ENCODE assay signal across 21 mouse cellular contexts in genomic region chr4:62389592-62390512, GRCm38 (mm10). TPM values are rescaled to one million over a fixed set of nuclear protein-coding genes. Genes with fewer than 3 reads are reported as not detected.
DNase-seq lines count a peak whose midpoint lies in the region; ATAC-seq lines count a peak whose summit lies in the region.
"Had no signal": no experiment of that assay in that cellular context is flagged by ENCODE, and none has a peak within 500 bp of the region (broad histone marks: within the 10 kb centered on the region; RNA-seq: fewer than 3 reads in every experiment).

No protein-coding gene starts in this region.

- H3K4me3 ChIP-seq in liver, embryonic 15.5 days (replicated peaks) = no peak overlapping the region
- no peak overlapping the region for H3K4me3 ChIP-seq in midbrain, embryonic 16.5 days (ENCODE audit: low read depth, low read length)
- no peak overlapping the region for H3K4me3 ChIP-seq in heart, embryonic 11.5 days (ENCODE audit: low read depth, low read length)
- H3K4me3 ChIP-seq: forebrain, embryonic 13.5 days; heart, adult 2 months had no signal

- no peaks in the 10 kb centered on the region for H3K9me3 ChIP-seq in liver, embryonic 15.5 days (replicated peaks)
- H3K9me3 ChIP-seq in midbrain, embryonic 16.5 days (replicated peaks; ENCODE audit: control insufficient read depth, low read length, poor library complexity, severe bottlenecking) = no peaks in the 10 kb centered on the region
- H3K9me3 ChIP-seq in heart, embryonic 11.5 days (replicated peaks; ENCODE audit: control insufficient read depth, low read length) = no peaks in the 10 kb centered on the region
- H3K9me3 ChIP-seq: forebrain, embryonic 13.5 days; G1E had no signal

- peaks cover 19% of the 10 kb centered on the region for H3K4me1 ChIP-seq in liver, embryonic 15.5 days (replicated peaks)
- no peaks in the 10 kb centered on the region for H3K4me1 ChIP-seq in midbrain, embryonic 16.5 days (ENCODE audit: control insufficient read depth, insufficient read depth, low read length)
- no peaks in the 10 kb centered on the region for H3K4me1 ChIP-seq in heart, embryonic 11.5 days (ENCODE audit: control insufficient read depth, insufficient read depth, low read length)
- H3K4me1 ChIP-seq: forebrain, embryonic 13.5 days had no signal

- H3K9ac ChIP-seq in liver, embryonic 15.5 days = no peak overlapping the region
- H3K9ac ChIP-seq in midbrain, embryonic 16.5 days (ENCODE audit: low read depth, low read length) = no peak overlapping the region
- no peak overlapping the region for H3K9ac ChIP-seq in heart, embryonic 11.5 days (ENCODE audit: low read depth, low read length)
- H3K9ac ChIP-seq: forebrain, embryonic 13.5 days had no signal

- H3K27ac ChIP-seq in liver, embryonic 15.5 days (replicated peaks) = no peak overlapping the region
- no peak overlapping the region for H3K27ac ChIP-seq in midbrain, embryonic 16.5 days (ENCODE audit: low read length)
- H3K27ac ChIP-seq in heart, embryonic 11.5 days (ENCODE audit: low read depth, low read length) = no peak overlapping the region
- H3K27ac ChIP-seq: forebrain, embryonic 13.5 days; heart, adult 2 months had no signal

- 53% methylated on average over 5 of the region's 5 CpGs for WGBS in liver, embryonic 15.5 days (ENCODE audit: insufficient replicate concordance)
- WGBS in midbrain, embryonic 16.5 days = 97% methylated on average over 5 of the region's 5 CpGs
- 79% methylated on average over 5 of the region's 5 CpGs for WGBS in heart, embryonic 11.5 days (ENCODE audit: insufficient replicate concordance)

- no peak overlapping the region for H3K4me2 ChIP-seq in liver, embryonic 15.5 days
- H3K4me2 ChIP-seq in midbrain, embryonic 16.5 days (ENCODE audit: low read length) = no peak overlapping the region
- no peak overlapping the region for H3K4me2 ChIP-seq in heart, embryonic 11.5 days
- H3K4me2 ChIP-seq: forebrain, embryonic 13.5 days had no signal

- H3K27me3 ChIP-seq in liver, embryonic 15.5 days = no peaks in the 10 kb centered on the region
- no peaks in the 10 kb centered on the region for H3K27me3 ChIP-seq in midbrain, embryonic 16.5 days (ENCODE audit: control insufficient read depth, insufficient read depth, low read depth, low read length)
- no peaks in the 10 kb centered on the region for H3K27me3 ChIP-seq in heart, embryonic 11.5 days (ENCODE audit: control insufficient read depth, insufficient read depth, low read length)
- H3K27me3 ChIP-seq: forebrain, embryonic 13.5 days had no signal

- peak; percentile 33 for DNase-seq in kidney, adult 11 months
- no peak for DNase-seq in kidney, postnatal 10 days
- peak; percentile 32 for DNase-seq in lung, postnatal 25 days (ENCODE audit: low spot score)
- DNase-seq in lung, postnatal 4 days = no peak
- DNase-seq in layer of hippocampus, postnatal 25 days (ENCODE audit: extremely low spot score in 1 of 2, low spot score in 1 of 2) = no peak
- DNase-seq: adrenal gland, adult 2 months; cerebellum, postnatal 10 days; embryo, embryonic 11 days; gastrocnemius, postnatal 14 days; heart, adult 2 months; thymus, adult 2 months had no signal

- ATAC-seq in liver, embryonic 15.5 days (ENCODE audit: insufficient read depth) = peak; percentile 41; the same call in 1 of the 2 replicates
- ATAC-seq in midbrain, embryonic 16.5 days = no peak
- ATAC-seq in heart, embryonic 11.5 days (replicated peaks; ENCODE audit: insufficient number of reproducible peaks, low FRiP score, low TSS enrichment) = no peak
- ATAC-seq: CD4-positive, CD25-positive, alpha-beta regulatory T cell, adult 4 months; forebrain, embryonic 13.5 days had no signal

- peaks cover 72% of the 10 kb centered on the region for H3K36me3 ChIP-seq in liver, embryonic 15.5 days (replicated peaks)
- H3K36me3 ChIP-seq in midbrain, embryonic 16.5 days (ENCODE audit: control insufficient read depth, insufficient read depth, low read length) = peaks cover 22% of the 10 kb centered on the region
- peaks cover 13% of the 10 kb centered on the region for H3K36me3 ChIP-seq in heart, embryonic 11.5 days (ENCODE audit: control insufficient read depth, insufficient read depth, low read length)

RNA-seq across cellular contexts. Expression of gene Cdc26, which starts 18.6 kb away (rescaled TPM):
- polyA plus RNA-seq in liver, embryonic 15.5 days (2015; fragmentation: Nextera tagmentation; extraction: Ambion mirVana) = 53.5 and 57.4 TPM in 2 replicates
- polyA plus RNA-seq in midbrain, embryonic 16.5 days (2015; fragmentation: Nextera tagmentation; extraction: Ambion mirVana) = 75.1 and 76.4 TPM in 2 replicates
- 10 to 100 TPM; 43.0 to 51.1 TPM for total RNA-seq in layer of hippocampus, postnatal 25 days (2021)
- 101 and 103 TPM in 2 replicates for polyA plus RNA-seq in heart, embryonic 11.5 days (2014; fragmentation: Nextera tagmentation; extraction: Ambion mirVana)

RNA-seq across cellular contexts. Expression of gene Prpf4, which starts 18.7 kb away (rescaled TPM):
- polyA plus RNA-seq in liver, embryonic 15.5 days (2015; fragmentation: Nextera tagmentation; extraction: Ambion mirVana) = 9.1 and 9.3 TPM in 2 replicates
- polyA plus RNA-seq in midbrain, embryonic 16.5 days (2015; fragmentation: Nextera tagmentation; extraction: Ambion mirVana) = 14.5 and 16.3 TPM in 2 replicates
- 10 to 100 TPM; 12.4 to 12.6 TPM for total RNA-seq in layer of hippocampus, postnatal 25 days (2021)
- polyA plus RNA-seq in heart, embryonic 11.5 days (2014; fragmentation: Nextera tagmentation; extraction: Ambion mirVana) = 17.0 and 18.0 TPM in 2 replicates

RNA-seq across cellular contexts. Expression of gene Slc31a1, which starts 29.3 kb away (rescaled TPM):
- polyA plus RNA-seq in liver, embryonic 15.5 days (2015; fragmentation: Nextera tagmentation; extraction: Ambion mirVana) = 51.4 and 57.0 TPM in 2 replicates
- polyA plus RNA-seq in midbrain, embryonic 16.5 days (2015; fragmentation: Nextera tagmentation; extraction: Ambion mirVana) = 36.8 and 37.7 TPM in 2 replicates
- total RNA-seq in layer of hippocampus, postnatal 25 days (2021) = 10 to 100 TPM; 16.2 to 16.8 TPM
- 39.0 and 48.7 TPM in 2 replicates for polyA plus RNA-seq in heart, embryonic 11.5 days (2014; fragmentation: Nextera tagmentation; extraction: Ambion mirVana)

RNA-seq across cellular contexts. Expression of gene Fkbp15, which starts 29.5 kb away (rescaled TPM):
- polyA plus RNA-seq in liver, embryonic 15.5 days (2015; fragmentation: Nextera tagmentation; extraction: Ambion mirVana) = 14.1 and 15.6 TPM in 2 replicates
- polyA plus RNA-seq in midbrain, embryonic 16.5 days (2015; fragmentation: Nextera tagmentation; extraction: Ambion mirVana) = 21.4 and 21.9 TPM in 2 replicates
- 10 to 100 TPM; 38.1 to 44.2 TPM for total RNA-seq in layer of hippocampus, postnatal 25 days (2021)
- polyA plus RNA-seq in heart, embryonic 11.5 days (2014; fragmentation: Nextera tagmentation; extraction: Ambion mirVana) = 15.9 and 17.6 TPM in 2 replicates

RNA-seq across cellular contexts. Expression of gene Rnf183, which starts 45.2 kb away (rescaled TPM):
- polyA plus RNA-seq in liver, embryonic 15.5 days (2015; fragmentation: Nextera tagmentation; extraction: Ambion mirVana) = not detected in 2 replicates
- polyA plus RNA-seq in midbrain, embryonic 16.5 days (2015; fragmentation: Nextera tagmentation; extraction: Ambion mirVana) = 0.13 TPM in 1 of 2 replicates, not detected in the other
- total RNA-seq in layer of hippocampus, postnatal 25 days (2021) = not detected
- not detected in 2 replicates for polyA plus RNA-seq in heart, embryonic 11.5 days (2014; fragmentation: Nextera tagmentation; extraction: Ambion mirVana)
- total RNA-seq: G1E; gastrocnemius, postnatal 14 days; heart, adult 2 months; left cerebral cortex, postnatal 10 days; megakaryocyte, adult 5-6 weeks had no signal
- polyA plus RNA-seq: forebrain, embryonic 13.5 days; G1E; heart, adult 2 months; hindbrain, embryonic 11.5 days; neural tube, embryonic 11.5 days had no signal

Comparison
In these comparisons a context has a peak if more than half of its experiments do, and no peak if none do; other contexts are left out.
1. DNase-seq: peak in kidney, adult 11 months (single experiment) and lung, postnatal 25 days (single experiment); none in kidney, postnatal 10 days (single experiment), lung, postnatal 4 days (0 of 2) and layer of hippocampus, postnatal 25 days (0 of 2).